Mouse (Mus musculus): ENCODE measurements around the gene Btbd11.

GRCm38 (mm10) chr10:85596301-85596700 is 209.7 kb downstream of the Btbd11 start:
- no peak for TF ChIP-seq POLR2A (IDR thresholded peaks at IDR 0.05; ENCODE audit: insufficient read depth, low read length)
- no peak for TF ChIP-seq CTCF (IDR thresholded peaks at IDR 0.05; ENCODE audit: low read depth, low read length)
- no peak for TF ChIP-seq EP300 (IDR thresholded peaks at IDR 0.05; ENCODE audit: insufficient read depth, low read depth, low read length)
